ENCODE assay signal across 9 mouse cellular contexts in genomic region chr9:122244080-122244799, GRCm38 (mm10). TPM values are rescaled to one million over a fixed set of nuclear protein-coding genes. Genes with fewer than 3 reads are reported as not detected.
DNase-seq lines count a peak whose midpoint lies in the region; ATAC-seq and TF ChIP-seq lines count a peak whose summit lies in the region.
"Had no signal": no experiment of that assay in that cellular context is flagged by ENCODE, and none has a peak within 500 bp of the region (broad histone marks: within the 10 kb centered on the region; RNA-seq: fewer than 3 reads in every experiment).

No protein-coding gene starts in this region.

- H3K9ac ChIP-seq in neural tube, embryonic 15.5 days (replicated peaks), result no peak overlapping the region

- intact Hi-C loops in left cerebral cortex, postnatal 4 days (cut with DNase I), result no loop called here

- TF ChIP-seq CTCF in cortical plate, adult 2 months (IDR thresholded peaks at IDR 0.05; ENCODE audit: extremely low read depth, insufficient read depth, low read length), result peak; percentile 83

- H3K4me2 ChIP-seq in neural tube, embryonic 15.5 days, result no peak overlapping the region

- no peak overlapping the region for H3K4me3 ChIP-seq in neural tube, embryonic 15.5 days (replicated peaks)
- no peak overlapping the region for H3K4me3 ChIP-seq in cortical plate, adult 2 months (ENCODE audit: insufficient read depth, low read length)
- H3K4me3 ChIP-seq: myocyte had no signal

- H3K4me1 ChIP-seq in neural tube, embryonic 15.5 days, result peaks cover 19% of the 10 kb centered on the region
- H3K4me1 ChIP-seq in cortical plate, adult 2 months (ENCODE audit: control insufficient read depth, insufficient read depth, low read length), result no peaks in the 10 kb centered on the region

- DNase-seq in neural tube, embryonic 10.5 days (ENCODE audit: extremely low spot score, low spot score), result peak; percentile 29
- peak; percentile 59 for DNase-seq in R1 (ENCODE audit: low read depth, low spot score)
- DNase-seq in heart, postnatal 4 days, result peak; percentile 72
- DNase-seq in left cerebral cortex, postnatal 4 days, result peak; percentile 75
- DNase-seq in right cerebral cortex, postnatal 14 days, result peak; percentile 81
- DNase-seq in yolk sac, embryonic 10.5 days (ENCODE audit: low spot score), result no peak

- no peak for TF ChIP-seq POLR2A in cortical plate, adult 2 months (IDR thresholded peaks at IDR 0.05; ENCODE audit: extremely low read depth, insufficient read depth, low read length)

- 35% methylated on average over 4 of the region's 4 CpGs for WGBS in neural tube, embryonic 15.5 days

- H3K9me3 ChIP-seq in neural tube, embryonic 15.5 days (replicated peaks), result no peaks in the 10 kb centered on the region

- H3K27ac ChIP-seq in neural tube, embryonic 15.5 days (replicated peaks), result no peak overlapping the region
- H3K27ac ChIP-seq in cortical plate, adult 2 months (ENCODE audit: insufficient read depth, low read length), result no peak overlapping the region

- H3K36me3 ChIP-seq in neural tube, embryonic 15.5 days, result peaks cover 4% of the 10 kb centered on the region; the same call in 1 of the 2 replicates

- H3K27me3 ChIP-seq in neural tube, embryonic 15.5 days (replicated peaks), result no peaks in the 10 kb centered on the region

- no peak for ATAC-seq in neural tube, embryonic 15.5 days (ENCODE audit: low FRiP score)

RNA-seq across cellular contexts. Expression of gene Ano10, which starts 50.0 kb away (rescaled TPM):
- polyA plus RNA-seq in neural tube, embryonic 15.5 days (2015; fragmentation: Nextera tagmentation; extraction: Ambion mirVana), result 41.6 and 43.0 TPM in 2 replicates
- polyA plus RNA-seq in cortical plate, adult 2 months (2012; rRNA removed), result 31.3 and 33.2 TPM in 2 replicates
- total RNA-seq in heart, postnatal 4 days (2021), result 10 to 100 TPM; 23.7 to 25.5 TPM
- 10 to 100 TPM; 33.3 to 37.4 TPM for total RNA-seq in left cerebral cortex, postnatal 4 days (2021)
